Comparison of ENCODE assay signal across 8 mouse cellular contexts in the genomic region with DNA sequence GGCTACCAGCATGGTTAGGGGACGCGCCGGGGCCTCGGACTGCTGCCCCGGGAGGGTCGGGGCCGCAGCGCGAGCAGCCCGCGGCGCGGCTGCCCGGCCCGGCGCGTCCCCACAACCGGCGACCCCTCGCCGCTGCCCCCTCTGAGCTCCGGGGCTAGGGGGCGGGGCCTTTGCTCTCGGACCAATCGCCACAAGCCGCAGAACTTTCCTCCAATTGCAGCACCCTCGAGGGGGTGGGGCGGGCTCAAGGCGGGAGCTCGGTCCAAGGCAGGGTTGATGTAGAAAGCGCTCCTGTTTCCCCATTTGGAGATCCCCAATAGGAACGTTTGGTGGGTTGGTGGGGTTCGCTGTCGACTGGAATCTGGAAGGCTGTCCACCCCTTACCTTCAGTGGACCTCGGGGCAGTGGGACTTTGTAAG. TPM values are rescaled to one million over a fixed set of nuclear protein-coding genes. Genes with fewer than 3 reads are reported as not detected.
A peak's percentile ranks its signal among the peaks of the same experiment; 100 is the strongest.
DNase-seq lines count a peak whose midpoint lies in the region; ATAC-seq lines count a peak whose summit lies in the region.

TSS of gene Metrn (minus strand) at position 186 of the 419 bp plus-strand sequence.

- peaks cover 4% of the 10 kb centered on the region; the same call in 1 of the 2 replicates for H3K27me3 ChIP-seq in heart, embryonic 12.5 days (replicated peaks)
- H3K27me3 ChIP-seq in kidney, embryonic 16.5 days (ENCODE audit: insufficient read depth, low read length), result no peaks in the 10 kb centered on the region; the same call in 1 of the 2 replicates
- peaks cover 6% of the 10 kb centered on the region; the same call in 1 of the 2 replicates for H3K27me3 ChIP-seq in liver, embryonic 13.5 days
- H3K27me3 ChIP-seq in stomach, embryonic 15.5 days (replicated peaks), result no peaks in the 10 kb centered on the region

- H3K4me3 ChIP-seq in heart, embryonic 12.5 days, result peak within 1 kb of the TSS; percentile 79
- peak within 1 kb of the TSS; percentile 72 for H3K4me3 ChIP-seq in kidney, embryonic 16.5 days (ENCODE audit: low read length)
- peak within 1 kb of the TSS; percentile 83 for H3K4me3 ChIP-seq in liver, embryonic 13.5 days (replicated peaks)
- peak within 1 kb of the TSS; percentile 85 for H3K4me3 ChIP-seq in stomach, embryonic 15.5 days (replicated peaks)

- H3K4me1 ChIP-seq in heart, embryonic 12.5 days (replicated peaks), result peaks cover 41% of the 10 kb centered on the region
- H3K4me1 ChIP-seq in kidney, embryonic 16.5 days (ENCODE audit: insufficient read depth, low read length), result peaks cover 50% of the 10 kb centered on the region
- H3K4me1 ChIP-seq in liver, embryonic 13.5 days (replicated peaks), result peaks cover 35% of the 10 kb centered on the region
- peaks cover 24% of the 10 kb centered on the region for H3K4me1 ChIP-seq in stomach, embryonic 15.5 days

- DNase-seq in CD4-positive helper T cell, adult 2 months (ENCODE audit: low read depth, low spot score), result peak; percentile 84
- peak; percentile 93 to 97 for DNase-seq in adrenal gland, postnatal 36 days
- DNase-seq in liver, embryonic 13.5 days, result peak; percentile 83
- DNase-seq in naive thymus-derived CD4-positive, alpha-beta T cell, adult 2 months (ENCODE audit: low read depth), result peak; percentile 82

- H3K9me3 ChIP-seq in heart, embryonic 12.5 days (replicated peaks), result no peaks in the 10 kb centered on the region
- H3K9me3 ChIP-seq in kidney, embryonic 16.5 days (ENCODE audit: low read length), result no peaks in the 10 kb centered on the region
- H3K9me3 ChIP-seq in liver, embryonic 13.5 days (replicated peaks), result no peaks in the 10 kb centered on the region
- no peaks in the 10 kb centered on the region for H3K9me3 ChIP-seq in stomach, embryonic 15.5 days

- no peak within 1 kb of the TSS for H3K27ac ChIP-seq in heart, embryonic 12.5 days (ENCODE audit: poor library complexity, severe bottlenecking)
- peak within 1 kb of the TSS; percentile 62 for H3K27ac ChIP-seq in kidney, embryonic 16.5 days (ENCODE audit: low read length)
- peak within 1 kb of the TSS; percentile 34 for H3K27ac ChIP-seq in liver, embryonic 13.5 days
- H3K27ac ChIP-seq in stomach, embryonic 15.5 days, result peak within 1 kb of the TSS; percentile 27

- peak within 1 kb of the TSS; percentile 98 for H3K4me2 ChIP-seq in heart, embryonic 12.5 days
- peak within 1 kb of the TSS; percentile 74 for H3K4me2 ChIP-seq in kidney, embryonic 16.5 days (replicated peaks; ENCODE audit: low read depth, low read length)
- peak within 1 kb of the TSS; percentile 98 for H3K4me2 ChIP-seq in liver, embryonic 13.5 days
- peak within 1 kb of the TSS; percentile 91 for H3K4me2 ChIP-seq in stomach, embryonic 15.5 days

- ATAC-seq in erythroblast, adult 5-6 weeks (replicated peaks; ENCODE audit: low FRiP score, poor library complexity, severe bottlenecking), result peak; percentile 83
- peak; percentile 82 for ATAC-seq in heart, embryonic 12.5 days (ENCODE audit: insufficient number of reproducible peaks, low FRiP score)
- ATAC-seq in kidney, embryonic 16.5 days (ENCODE audit: low FRiP score, low TSS enrichment), result peak; percentile 80
- ATAC-seq in liver, embryonic 13.5 days (ENCODE audit: low read depth), result peak; percentile 78
- peak; percentile 78 for ATAC-seq in stomach, embryonic 15.5 days (ENCODE audit: insufficient read depth, low FRiP score, low read depth)

- under 1% methylated on average over 35 of the region's 35 CpGs for WGBS in heart, embryonic 12.5 days
- WGBS in kidney, embryonic 16.5 days, result 0% methylated on average over 35 of the region's 35 CpGs
- under 1% methylated on average over 35 of the region's 35 CpGs for WGBS in liver, embryonic 13.5 days (ENCODE audit: insufficient replicate concordance)
- under 1% methylated on average over 34 of the region's 35 CpGs for WGBS in stomach, embryonic 15.5 days

- peak within 1 kb of the TSS; percentile 78 for H3K9ac ChIP-seq in heart, embryonic 12.5 days
- peak within 1 kb of the TSS; percentile 81 for H3K9ac ChIP-seq in kidney, embryonic 16.5 days (replicated peaks; ENCODE audit: low read length)
- H3K9ac ChIP-seq in liver, embryonic 13.5 days, result peak within 1 kb of the TSS; percentile 80
- peak within 1 kb of the TSS; percentile 61 for H3K9ac ChIP-seq in stomach, embryonic 15.5 days

- no peaks in the 10 kb centered on the region for H3K36me3 ChIP-seq in heart, embryonic 12.5 days
- no peaks in the 10 kb centered on the region for H3K36me3 ChIP-seq in kidney, embryonic 16.5 days (ENCODE audit: insufficient read depth, low read length)
- no peaks in the 10 kb centered on the region for H3K36me3 ChIP-seq in liver, embryonic 13.5 days
- no peaks in the 10 kb centered on the region for H3K36me3 ChIP-seq in stomach, embryonic 15.5 days

RNA-seq across cellular contexts. Expression of gene Metrn, which starts in this region (rescaled TPM):
- total RNA-seq in adrenal gland, postnatal 36 days (2021), result 10 to 100 TPM; 24.5 to 27.7 TPM
- 1.3 and 2.9 TPM in 2 replicates for total RNA-seq in erythroblast, adult 5-6 weeks (2015; ENCODE audit: low replicate concordance)
- total RNA-seq in erythroblast, adult 5-6 weeks (2017; ENCODE audit: low replicate concordance), result 3.2 TPM in 2 replicates
- 28.9 and 30.9 TPM in 2 replicates for polyA plus RNA-seq in heart, embryonic 12.5 days (2016; fragmentation: Nextera tagmentation; extraction: Ambion mirVana)
- 56.8 and 57.1 TPM in 2 replicates for polyA plus RNA-seq in kidney, embryonic 16.5 days (2015; fragmentation: Nextera tagmentation; extraction: Ambion mirVana)
- 21.2 and 23.8 TPM in 2 replicates for polyA plus RNA-seq in liver, embryonic 13.5 days (2015; fragmentation: Nextera tagmentation; extraction: Ambion mirVana)
- polyA plus RNA-seq in stomach, embryonic 15.5 days (2015; fragmentation: Nextera tagmentation; extraction: Ambion mirVana), result 46.6 and 48.3 TPM in 2 replicates

Comparison
In these comparisons a context has a peak if more than half of its experiments do, and no peak if none do; other contexts are left out.
1. RNA of gene Metrn (total RNA-seq): 24.5 to 27.7 TPM in adrenal gland, postnatal 36 days; 1.3 to 3.2 TPM in erythroblast, adult 5-6 weeks; every median in the first group is over 4 times any median in the second.
2. Peak in every context shown above with its lines, with median percentiles within 50 percentile points of each other: DNase-seq, ATAC-seq, H3K4me2 ChIP-seq, H3K4me3 ChIP-seq and H3K9ac ChIP-seq.